Mouse (Mus musculus) liver, postnatal 0 days (tissue): ENCODE data around the gene Zbtb7a.

Experiments
- CTCF ChIP-seq: sonication (generic); IDR thresholded peaks from 2 replicates; pipeline ENCODE4 v1.5.1; 2016; ENCODE audit warnings: antibody characterized with exemption, low read depth
- EP300 ChIP-seq: IDR thresholded peaks from 2 replicates; pipeline ENCODE4 v1.6.1; 2016; ENCODE audit warnings: antibody characterized with exemption, low read depth, mild to moderate bottlenecking

DNA sequence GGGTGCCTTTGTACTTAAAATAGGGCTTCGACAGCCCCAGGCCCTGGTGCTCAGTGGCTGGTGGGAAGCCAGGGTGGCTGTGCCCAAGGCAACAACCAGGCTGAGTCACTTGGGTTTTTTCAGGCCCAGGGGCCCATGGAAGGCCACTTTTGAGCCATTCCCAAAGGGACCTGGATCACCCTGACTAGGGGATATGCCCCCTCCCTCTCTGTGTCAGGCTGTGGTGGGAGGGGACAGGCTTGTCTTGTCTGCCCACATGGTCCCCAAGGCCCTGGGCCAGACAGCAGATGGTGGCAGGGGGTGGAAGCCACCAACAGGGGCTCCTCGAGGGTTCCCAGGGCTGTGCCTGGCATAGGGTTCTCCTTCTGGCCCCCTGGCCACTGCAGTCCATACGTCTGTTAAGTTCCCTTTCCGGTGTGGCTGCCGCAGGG is 7.5 kb downstream of the Zbtb7a start:
- TF ChIP-seq EP300 (no peak), CTCF (no peak)
